Mouse (Mus musculus): ENCODE data around the gene Slc25a34.

Slc25a34 gene

DNA sequence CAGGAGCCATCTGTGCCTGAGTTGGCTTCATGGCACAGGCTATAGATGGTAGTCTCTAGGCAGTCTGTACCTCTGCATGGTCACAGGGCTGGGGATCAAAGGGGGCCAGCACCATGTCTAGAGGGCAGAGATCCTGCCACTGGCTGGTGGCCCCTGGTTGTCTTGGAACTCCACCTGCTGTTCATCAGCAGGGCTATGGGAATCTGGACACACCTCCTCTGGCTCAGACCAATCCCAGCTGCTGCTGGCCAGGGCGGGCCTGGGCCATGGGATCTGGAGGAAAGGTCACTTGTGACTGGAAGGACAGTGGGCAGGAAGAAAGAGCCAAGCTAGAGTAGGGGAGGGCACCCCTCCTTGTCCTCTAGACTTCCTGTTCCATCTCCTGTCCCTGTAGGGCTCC, at the start of gene Slc25a34:
Slc25a34 (minus strand) TSS at position 156 of the 400 bp plus-strand sequence.
- no peak for DNase-seq (ENCODE audit: low spot score in 2 of 2)

DNA sequence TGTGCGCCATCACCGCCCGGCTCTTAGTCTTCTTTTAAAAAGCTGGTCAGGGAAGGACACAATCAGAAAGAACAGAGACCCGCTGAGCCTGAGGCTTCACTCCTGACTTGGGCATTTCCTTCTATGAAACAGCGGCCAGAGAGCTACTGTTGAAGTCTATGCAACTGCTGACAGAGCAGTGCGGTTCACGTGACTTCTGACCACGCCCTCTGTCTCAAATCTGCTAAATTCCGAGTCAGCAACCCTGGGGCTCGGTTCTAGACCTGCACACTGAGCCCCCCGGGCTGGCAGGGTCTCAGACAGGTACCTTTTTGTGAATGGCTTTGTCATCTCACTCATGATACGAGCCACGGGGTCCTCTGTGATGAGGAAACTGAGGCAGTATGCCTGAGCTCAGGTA, 48.7 kb upstream of the Slc25a34 start:
- DNase-seq (ENCODE audit: low spot score in 2 of 2) = no peak

DNA sequence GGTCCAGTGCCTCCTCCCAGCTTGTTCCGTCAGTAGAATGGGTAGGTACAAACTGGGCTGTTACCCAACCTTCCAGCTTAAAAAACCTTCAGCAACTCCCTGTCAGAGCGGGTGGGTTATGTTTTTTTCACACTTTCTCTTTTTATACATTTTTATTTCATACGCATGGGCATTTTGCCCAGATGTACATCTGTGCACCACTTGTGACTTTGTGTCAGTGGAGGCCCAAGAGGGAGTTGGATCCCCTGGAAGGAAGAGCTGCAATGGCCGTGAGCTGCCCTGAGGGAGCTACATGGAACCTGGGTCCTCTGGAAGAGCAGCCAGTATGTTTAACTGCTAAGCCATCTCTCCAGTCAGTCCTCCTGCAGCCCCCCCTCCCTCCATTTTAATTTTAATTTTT, 47.8 kb upstream of the Slc25a34 start:
- DNase-seq (ENCODE audit: low spot score in 2 of 2) = no peak

DNA sequence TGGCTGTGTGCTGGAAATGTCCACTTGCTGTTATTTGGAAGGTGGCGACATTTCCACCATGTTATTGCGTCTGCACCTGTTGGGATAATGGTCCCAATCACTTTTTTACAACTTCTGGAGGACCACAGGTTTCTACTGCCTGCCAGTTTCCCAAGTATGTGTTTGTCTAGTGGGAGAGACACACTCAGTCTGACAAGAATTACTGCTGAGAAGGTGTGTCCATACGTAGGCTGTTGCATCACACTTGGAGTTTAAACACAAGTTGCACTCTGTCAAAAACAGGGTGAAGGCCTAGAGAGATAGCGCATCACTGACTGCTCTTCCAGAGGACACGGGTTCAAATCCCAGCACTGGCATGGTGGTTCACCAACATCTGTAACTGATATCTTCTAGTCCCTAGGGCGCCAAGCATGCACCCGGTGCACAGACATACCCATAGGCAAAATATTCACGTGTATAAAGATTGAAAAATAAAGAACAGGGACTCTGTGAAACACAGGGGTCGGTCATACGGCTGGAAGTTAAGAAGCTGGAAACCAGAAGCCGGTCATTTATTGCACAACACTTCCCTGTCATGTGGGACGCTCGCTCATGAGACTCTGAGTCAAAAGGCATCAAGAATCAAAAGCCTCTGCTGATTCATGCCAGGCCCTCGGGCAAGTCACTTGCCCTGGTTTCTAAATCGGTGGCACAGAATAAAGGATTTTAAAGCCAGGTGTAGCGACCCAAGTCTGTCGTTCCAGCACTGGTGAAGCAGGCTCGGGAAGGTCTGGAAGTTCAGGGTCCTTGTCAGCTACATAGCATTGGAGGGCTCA, 46.5 kb upstream of the Slc25a34 start:
- no peak for DNase-seq (ENCODE audit: low spot score in 2 of 2)

DNA sequence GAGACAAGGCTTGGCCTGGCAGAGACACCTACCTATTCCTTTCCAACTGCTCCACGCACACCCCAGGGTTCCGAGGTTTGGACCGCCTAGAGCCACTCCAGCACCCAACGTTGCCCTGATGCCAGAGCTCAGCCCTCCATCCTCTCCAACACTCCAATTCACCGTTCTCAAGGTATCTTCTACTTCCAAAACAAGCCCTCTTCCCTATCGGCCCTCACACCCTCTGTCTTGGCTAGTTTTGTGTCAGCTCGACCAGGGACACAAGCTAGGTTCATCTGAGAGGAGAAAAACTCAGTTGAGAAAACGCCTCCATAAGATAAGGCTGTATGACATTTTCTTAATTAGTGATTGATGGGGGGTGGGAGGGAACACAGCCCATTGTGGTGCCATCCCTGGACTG, 41.2 kb upstream of the Slc25a34 start, which contains the start of gene Plekhm2:
Plekhm2 (minus strand) TSS at position 101 of the 400 bp plus-strand sequence.
- no peak for DNase-seq (ENCODE audit: low spot score in 2 of 2)

DNA sequence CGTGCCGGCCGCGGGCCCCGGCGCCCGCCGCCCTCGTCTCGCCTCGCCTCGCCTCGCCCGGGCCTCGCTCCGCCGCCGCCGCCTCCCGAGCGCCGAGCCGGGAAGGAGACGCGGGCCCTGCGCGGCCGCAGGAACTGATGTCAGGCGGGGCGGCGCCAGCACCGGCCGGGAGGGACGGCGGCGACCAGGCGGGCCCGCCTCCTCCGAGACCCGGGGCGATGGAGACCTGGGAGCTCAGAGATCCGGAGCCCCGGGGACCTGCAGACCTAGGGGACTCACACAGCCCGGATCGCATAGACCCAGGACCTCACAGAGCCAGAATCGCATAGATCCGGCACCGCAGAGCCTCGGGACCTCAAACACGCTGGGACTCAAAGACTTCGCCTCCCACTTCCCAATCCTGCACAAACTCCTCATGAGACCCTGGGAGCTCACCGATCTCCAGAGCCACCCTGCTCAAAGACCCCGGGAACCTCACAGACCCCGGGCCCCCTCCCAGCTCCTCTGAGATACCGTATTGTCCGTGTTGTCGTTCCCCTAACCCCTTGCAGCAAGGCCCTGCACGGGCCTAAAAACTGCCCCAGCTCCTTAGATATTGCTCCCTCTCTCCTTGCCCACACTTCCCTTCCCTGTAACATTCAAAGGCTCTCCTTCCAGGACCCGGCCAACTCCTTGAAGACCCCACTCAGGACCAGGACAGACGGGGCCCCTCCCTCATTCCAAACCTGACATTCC, 40.6 kb upstream of the Slc25a34 start:
- DNase-seq (ENCODE audit: low spot score in 2 of 2) = peak; percentile 54 to 65

DNA sequence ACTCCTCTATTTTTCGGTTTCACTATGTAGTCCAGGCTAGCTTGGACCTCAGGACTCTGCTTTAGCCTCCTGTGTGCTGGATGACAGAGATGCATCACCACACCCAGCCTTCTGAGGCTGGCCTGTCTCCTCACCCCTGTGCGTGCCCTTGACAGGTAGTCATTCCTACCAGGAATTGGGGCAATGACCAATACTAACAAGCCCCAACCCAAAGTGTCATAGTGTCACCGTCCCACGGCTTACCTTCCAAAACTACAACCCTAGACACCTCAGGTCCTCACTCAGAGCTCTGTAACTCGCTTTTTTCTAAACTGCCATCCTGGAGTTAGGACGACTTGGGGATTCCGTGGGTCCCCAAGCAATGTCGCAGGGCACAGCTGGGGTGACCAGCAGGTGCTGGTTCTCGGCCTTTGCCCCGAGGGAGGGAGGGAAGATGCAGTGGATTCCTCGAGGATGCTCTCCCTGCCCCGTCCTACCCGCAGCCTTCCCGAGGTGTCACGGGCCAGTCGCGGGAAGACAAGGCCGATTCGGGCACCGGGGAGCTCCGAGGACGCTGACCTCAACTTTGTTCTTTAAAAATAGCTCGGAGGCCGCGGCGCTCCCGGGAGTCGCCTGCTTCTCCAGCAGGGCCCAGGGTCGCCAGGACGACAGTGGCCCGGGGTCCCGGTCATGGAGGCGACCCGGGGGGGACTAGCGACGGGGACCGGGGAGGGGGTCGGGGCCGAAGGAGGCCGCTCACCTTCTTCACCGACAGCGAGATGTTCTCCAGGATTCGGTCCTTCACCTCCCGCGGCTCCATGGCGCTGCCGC, 39.7 kb upstream of the Slc25a34 start:
- DNase-seq (ENCODE audit: low spot score in 2 of 2) = peak in 1 of 2 experiments; percentile 20

DNA sequence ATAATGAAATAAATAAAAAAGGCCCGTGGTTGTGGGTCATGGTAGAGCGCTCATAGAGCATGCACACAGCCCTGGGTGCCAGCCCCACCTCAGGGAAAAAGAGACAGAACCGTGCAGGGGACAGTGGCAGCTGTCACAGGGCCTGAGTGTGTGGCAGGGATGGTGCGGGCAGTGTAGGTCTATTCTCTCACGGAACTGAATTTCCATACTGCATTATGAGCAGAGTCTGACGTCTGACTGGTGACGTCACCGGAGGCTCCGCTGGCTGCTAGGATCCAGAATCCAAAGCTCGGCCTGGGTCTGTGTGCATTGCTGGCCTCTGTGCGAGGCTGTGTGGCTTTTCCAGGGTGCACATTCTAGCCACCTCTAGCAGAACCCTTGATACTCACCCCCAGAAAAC, 37.3 kb upstream of the Slc25a34 start:
- DNase-seq (ENCODE audit: low spot score in 2 of 2) = no peak

DNA sequence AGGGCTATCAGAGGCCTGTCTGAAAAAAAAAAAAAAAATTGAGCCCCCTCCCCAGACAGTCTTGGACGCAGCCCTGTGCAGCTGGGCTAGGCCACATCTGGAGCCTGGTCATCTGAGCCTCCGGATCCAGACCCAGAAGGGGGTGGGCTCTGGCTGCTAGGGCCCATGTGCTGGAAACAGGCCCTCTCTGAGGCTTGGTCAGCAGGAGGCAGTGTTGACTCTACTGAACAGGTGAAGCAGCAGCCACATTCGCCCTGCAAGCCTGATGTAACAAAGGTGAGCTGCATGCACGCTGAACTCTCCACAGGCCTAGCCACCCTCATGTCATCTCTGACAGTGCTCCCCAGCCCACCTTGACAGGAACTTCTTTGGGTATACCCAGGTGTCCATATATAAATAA, 36.1 kb upstream of the Slc25a34 start:
- no peak for DNase-seq (ENCODE audit: low spot score in 2 of 2)

DNA sequence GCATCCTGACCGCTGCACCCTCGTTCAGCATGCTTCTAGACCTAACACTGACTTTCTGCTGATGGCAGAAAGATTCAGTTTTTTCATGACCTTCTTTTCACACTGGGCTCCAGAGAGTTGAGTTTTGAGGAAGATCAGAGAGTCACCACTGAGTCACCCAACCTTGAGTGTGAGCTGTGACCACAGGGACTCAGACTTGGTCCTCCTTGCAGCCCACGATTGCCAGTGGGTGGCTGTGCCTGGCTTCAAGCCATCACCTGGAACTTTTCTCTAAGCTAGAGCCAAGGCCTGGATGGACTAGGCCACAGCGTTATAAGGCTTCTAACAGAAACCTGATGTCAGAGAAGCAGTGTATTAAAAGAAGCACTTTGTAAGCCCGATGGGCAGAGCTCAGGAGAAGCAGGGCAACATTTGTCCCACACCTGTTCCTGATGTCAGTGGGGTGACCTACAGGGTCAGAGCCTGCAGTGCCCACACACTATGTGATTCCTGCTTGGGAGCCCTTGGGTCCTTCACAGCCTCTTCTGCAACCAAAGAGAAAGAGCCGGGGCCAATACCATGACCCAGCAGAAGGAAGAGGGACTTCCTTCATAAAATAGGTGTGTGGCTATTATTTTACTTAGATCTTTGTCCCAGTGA, 35.3 kb upstream of the Slc25a34 start:
- no peak for DNase-seq (ENCODE audit: low spot score in 2 of 2)

DNA sequence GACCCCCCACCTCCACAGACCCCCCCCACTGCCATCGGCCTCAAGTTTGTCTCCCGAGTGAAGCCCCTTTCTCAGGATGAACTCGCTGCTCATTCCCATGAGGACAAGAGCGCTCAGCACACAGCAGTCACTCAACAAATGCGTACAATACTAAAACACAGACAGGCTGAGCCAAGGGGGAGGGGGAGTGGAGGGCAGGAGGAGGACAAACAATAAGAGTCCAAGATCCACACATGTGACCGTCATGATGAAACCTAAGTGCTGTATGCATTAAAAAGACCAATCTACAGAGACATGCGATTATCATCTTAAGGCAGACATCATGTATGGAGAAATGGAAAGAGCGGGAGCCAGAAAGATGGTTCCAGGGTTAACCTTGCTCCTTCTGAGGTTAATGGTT, 33.3 kb upstream of the Slc25a34 start:
- no peak for DNase-seq (ENCODE audit: low spot score in 2 of 2)

DNA sequence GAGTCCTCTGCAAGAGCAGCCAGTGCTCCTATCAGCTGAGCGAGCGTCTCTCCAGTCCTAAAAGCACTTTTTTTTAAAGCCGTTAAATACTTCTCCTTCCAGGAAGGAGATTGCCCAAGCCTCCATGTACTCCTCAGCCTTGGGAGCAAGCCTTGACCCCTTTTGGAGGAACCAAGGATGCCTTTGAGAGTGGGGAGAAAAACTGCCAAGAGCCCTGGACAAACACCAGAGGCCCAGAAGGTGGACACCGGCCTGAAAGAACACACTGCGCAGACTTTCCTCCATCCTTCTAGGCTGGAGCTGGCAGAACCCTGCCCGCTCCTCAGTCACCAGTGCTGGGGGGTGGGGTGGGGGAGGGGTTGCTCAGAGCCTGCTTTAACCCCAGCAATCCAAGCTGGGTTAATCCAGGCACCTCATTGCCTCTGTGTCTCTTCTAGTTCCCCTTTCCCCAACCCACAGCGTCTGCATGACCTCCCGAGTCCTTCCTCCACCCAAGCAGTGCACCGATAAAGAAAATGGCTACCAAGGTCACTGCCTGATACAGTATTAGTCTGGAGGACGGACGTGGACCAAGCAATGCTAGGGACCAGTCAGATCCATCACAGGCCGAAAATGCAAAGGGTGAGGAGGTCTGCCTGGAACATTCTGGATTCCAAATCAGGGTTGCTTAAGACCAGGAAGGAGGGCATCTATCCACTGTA, 32.4 kb upstream of the Slc25a34 start:
- no peak for DNase-seq (ENCODE audit: low spot score in 2 of 2)

DNA sequence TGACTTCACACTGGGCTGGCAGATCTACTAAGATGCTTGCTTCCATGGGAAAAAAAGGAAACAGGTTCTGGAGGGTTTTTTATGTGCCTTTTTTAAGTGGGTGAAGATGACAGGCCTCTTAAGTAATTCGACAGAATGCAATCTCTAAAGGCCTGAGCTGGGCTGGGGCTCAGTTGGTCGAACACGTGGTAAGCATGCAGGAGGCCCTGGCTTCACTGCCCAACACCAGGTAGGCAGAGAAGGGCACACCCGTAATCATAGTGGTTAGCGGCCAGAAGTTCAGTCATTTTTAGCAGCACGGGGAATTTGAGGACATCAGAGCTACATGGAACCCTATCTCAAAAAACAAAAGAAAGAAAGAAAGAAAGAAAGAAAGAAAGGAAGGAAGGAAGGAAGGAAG, 30.9 kb upstream of the Slc25a34 start:
- DNase-seq (ENCODE audit: low spot score in 2 of 2) = no peak

DNA sequence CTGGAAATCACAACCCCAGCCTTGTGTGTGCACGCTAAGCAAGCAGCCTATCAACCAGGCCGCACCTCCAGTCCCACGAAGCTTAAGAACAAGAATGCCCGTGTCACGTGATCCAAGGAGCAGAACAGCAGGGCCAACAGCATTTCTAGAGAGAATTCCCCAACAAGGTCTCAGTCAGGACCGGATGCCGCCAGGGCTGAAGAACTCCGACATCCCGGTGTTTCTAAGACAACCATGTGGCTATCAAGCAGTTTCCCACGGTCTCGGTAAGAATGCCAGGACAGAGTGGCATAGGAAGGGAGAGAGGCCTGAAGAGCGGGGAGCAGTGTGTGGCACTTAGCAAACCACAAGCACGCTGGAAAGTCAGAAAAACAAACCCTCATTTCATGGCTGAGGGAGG, 30.2 kb upstream of the Slc25a34 start:
- no peak for DNase-seq (ENCODE audit: low spot score in 2 of 2)

DNA sequence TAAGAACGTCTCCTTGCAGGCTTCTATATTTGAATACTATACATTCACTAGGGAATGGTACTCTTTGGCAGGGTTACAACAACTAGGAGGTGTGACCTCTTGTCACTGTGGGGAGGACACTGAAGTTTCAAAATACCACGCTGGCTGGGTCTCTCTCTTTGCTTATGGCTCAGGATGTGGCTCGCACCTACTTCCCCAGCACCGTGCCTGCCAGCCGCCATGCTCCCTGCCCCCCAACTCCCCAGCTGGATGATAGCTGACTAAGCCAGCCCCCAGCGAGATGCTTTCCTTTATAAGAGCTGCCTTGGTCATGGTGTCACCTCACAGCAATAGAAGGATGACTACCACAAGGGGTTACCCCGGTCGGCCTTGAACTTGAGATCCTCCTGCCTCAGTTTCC, 29.4 kb upstream of the Slc25a34 start:
- DNase-seq (ENCODE audit: low spot score in 2 of 2) = no peak

DNA sequence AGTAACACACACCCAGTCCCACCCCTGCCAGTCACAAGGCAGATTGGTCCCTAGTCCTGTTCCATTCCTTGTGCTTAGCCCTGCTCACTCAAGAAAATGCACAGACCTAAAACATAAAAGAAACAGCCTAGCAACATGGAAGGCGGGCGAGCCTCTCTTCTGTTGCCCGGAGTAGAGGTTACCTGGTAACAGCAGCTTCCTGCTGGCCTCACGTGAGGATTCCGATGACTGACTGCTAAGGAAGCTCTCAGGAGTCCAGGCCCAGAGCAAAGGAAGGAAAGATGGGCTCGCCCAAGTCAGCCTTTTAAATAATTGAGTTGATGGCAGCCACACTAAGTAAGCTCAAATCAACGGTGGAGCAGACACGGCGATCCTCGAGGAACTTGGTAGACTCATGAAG, 28.3 kb upstream of the Slc25a34 start:
- DNase-seq (ENCODE audit: low spot score in 2 of 2) = no peak

DNA sequence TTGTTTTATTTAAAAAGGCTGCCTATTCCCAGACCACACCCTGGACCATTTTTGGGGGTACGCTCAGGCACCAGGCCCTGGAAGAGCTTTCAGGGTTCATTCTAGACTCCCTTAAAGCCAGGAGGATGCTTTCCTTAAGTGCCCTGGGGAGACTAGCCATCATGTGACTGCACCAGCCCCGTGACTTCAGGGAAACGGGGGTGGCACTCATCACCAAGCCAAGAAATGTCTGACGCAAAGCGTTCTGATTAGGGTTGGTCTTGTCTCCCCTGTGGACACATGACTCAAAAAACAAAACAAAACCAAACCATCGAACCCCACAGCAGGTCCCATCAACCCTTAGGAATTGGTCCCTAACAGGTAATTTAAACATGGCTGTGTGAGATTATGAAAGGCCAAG, 27.7 kb upstream of the Slc25a34 start:
- no peak for DNase-seq (ENCODE audit: low spot score in 2 of 2)

DNA sequence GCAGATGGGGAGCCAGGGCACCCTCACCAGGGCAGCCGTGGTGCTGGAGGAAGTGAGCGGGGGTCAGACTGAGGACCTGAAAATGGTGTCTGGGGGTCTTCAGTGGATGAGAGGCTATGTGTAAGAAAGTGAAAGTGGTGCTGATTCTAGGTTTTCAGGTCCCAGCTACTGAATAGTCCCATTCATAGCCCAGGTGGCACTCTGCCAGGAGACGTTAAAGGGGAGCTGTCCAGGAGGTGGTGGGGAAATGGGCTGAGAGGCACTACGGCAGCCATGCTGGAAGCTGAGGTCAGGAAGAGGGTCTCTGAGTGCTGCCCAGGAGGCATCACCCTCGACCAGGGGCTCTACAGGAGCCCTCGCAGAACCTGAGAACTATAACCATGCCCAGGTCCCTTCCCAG, 25.6 kb upstream of the Slc25a34 start:
- DNase-seq (ENCODE audit: low spot score in 2 of 2) = no peak

DNA sequence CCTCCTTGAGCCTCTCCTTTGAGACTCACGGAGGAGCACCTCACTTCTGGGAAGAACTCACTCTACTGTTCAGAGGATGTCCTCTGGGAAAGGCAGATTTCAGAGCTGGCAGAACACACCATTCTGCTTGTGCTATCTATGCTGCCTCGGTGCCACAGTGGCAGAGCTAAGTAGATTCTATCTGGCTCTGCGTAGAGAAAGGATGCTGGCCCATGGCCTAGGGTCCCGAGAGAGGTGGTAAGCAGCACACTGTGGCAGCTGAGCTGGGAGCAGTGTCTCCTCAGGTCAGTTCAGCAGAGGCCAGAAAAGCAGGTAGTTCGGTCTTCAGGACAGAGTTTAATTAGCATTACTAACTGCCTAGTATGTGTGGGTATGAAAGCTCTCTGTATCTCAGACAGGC, 24.6 kb upstream of the Slc25a34 start:
- no peak for DNase-seq (ENCODE audit: low spot score in 2 of 2)

DNA sequence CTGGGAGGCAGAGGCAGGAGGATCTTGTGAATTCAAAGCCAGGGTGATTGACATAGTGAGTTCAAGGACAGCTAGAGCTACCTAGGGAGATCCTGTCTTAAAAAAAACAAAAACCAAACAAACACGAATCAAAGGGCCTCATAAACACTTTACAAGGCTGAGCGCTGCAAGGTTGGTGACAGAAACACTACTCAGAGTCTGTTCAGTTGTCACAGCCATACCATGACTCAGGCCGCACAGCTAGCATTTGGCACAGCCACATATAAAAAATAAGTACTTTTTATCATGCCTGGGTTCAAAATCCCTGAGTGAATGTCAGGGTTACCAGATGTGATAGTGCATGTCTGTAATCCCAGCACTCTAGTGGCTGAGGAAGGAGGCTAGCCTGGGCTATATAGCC, 23.6 kb upstream of the Slc25a34 start:
- DNase-seq (ENCODE audit: low spot score in 2 of 2) = no peak

DNA sequence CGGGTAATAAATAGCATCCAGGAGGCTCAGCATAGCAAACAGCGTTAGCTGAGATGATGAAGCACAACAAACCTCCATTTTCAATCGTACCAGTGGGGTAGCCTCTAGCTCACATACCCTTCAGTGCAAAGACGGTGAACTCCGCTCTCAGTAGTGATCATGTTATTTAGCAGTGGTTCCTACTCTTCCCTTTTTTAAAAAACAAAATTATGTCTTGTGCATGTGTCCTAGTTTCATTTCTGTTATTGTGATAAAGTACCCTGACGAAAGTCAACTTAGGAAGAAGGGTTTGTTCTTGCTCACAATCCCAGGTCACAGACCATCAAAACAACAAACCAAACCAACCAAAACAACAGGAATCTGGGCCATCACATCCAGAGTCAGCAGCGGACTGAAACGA, 22.4 kb upstream of the Slc25a34 start:
- DNase-seq (ENCODE audit: low spot score in 2 of 2) = no peak

Data from spleen, postnatal 14 days (tissue).